Mouse (Mus musculus) midbrain, embryonic 10.5 days (tissue): ENCODE data around the gene Nlgn2. TPM values are rescaled to one million over a fixed set of nuclear protein-coding genes. Genes with fewer than 3 reads are reported as not detected.

Experiments used
- DNase-seq: peaks from one replicate; pipeline ENCODE4 v3.0.0-alpha.2; 2017; ENCODE audit warnings: low spot score
- H3K27ac ChIP-seq: fragments of 300-500 bp; sonication (generic); replicated peaks from 2 replicates; pipeline ENCODE4 v1.5.1; 2016; ENCODE audit warnings: mild to moderate bottlenecking
- H3K27me3 ChIP-seq: fragments of 300-500 bp; sonication (generic); 2 replicates; pipeline ENCODE4 v1.6.1; 2016; ENCODE audit warnings: low read depth, mild to moderate bottlenecking; ENCODE audit not compliant: poor library complexity, severe bottlenecking
- H3K36me3 ChIP-seq: fragments of 300-500 bp; sonication (generic); 2 replicates; pipeline ENCODE4 v1.6.1; 2016; ENCODE audit warnings: mild to moderate bottlenecking, moderate library complexity
- H3K4me1 ChIP-seq: fragments of 300-500 bp; sonication (generic); 2 replicates; pipeline ENCODE4 v1.6.1; 2016
- H3K4me3 ChIP-seq: fragments of 300-500 bp; sonication (generic); 2 replicates; pipeline ENCODE4 v1.5.1; 2016; ENCODE audit warnings: mild to moderate bottlenecking, moderate library complexity
- H3K9me3 ChIP-seq: fragments of 300-500 bp; sonication (generic); replicated peaks from 2 replicates; pipeline ENCODE4 v1.6.1; 2016; ENCODE audit warnings: mild to moderate bottlenecking
- WGBS: fragments of 180-500 bp; shearing (Covaris S2); methylation state at CpG from one replicate; pipeline ENCODE4 v1.1.7; 2016; 5-methylcytosine and 5-hydroxymethylcytosine counted together
- polyA plus RNA-seq: library from polyadenylated mRNA; unstranded; fragments of >200 nt; fragmentation: Nextera tagmentation; extraction: Ambion mirVana; gene quantifications from 2 replicates; pipeline ENCODE4 v1.2.1, GENCODE M21; 2016

Nlgn2 gene
- polyA plus RNA-seq, result 6.1 and 8.6 TPM in 2 replicates

DNA sequence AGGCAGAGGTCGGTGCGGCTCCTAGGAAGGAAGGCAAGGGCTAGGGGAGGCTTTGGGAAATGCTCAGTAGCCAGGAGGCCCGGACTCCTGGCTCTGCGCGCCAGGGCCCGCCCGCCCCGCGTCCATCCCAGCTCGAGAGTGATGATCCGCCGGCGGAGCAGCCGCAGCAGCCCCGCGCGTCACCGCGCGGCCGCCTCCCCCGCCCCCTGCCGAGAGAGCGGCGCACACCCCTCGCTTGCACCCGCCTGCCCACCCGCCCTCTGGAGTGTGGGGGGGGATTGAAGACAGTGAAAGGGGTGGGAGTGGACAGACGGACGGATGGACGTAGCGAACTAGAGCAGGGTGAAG is at the start of gene Nlgn2:
Nlgn2 (minus strand) TSS at position 181 of the 348 bp plus-strand sequence.
- under 1% methylated on average over 32 of the region's 32 CpGs for WGBS
- H3K27ac ChIP-seq, result peak within 1 kb of the TSS; percentile 93
- H3K9me3 ChIP-seq, result no peaks in the 10 kb centered on the region
- H3K27me3 ChIP-seq, result peaks cover 40% of the 10 kb centered on the region
- peaks cover 60% of the 10 kb centered on the region for H3K4me1 ChIP-seq
- H3K4me3 ChIP-seq, result peak within 1 kb of the TSS; percentile 86
- no peak for DNase-seq
- H3K36me3 ChIP-seq, result peaks cover 14% of the 10 kb centered on the region

GRCm38 (mm10) chr11:69886907-69887635 is 49.5 kb upstream of the Nlgn2 start:
- H3K4me1 ChIP-seq, result peaks cover 3% of the 10 kb centered on the region
- peaks cover 5% of the 10 kb centered on the region for H3K27me3 ChIP-seq
- 76% methylated on average over 8 of the region's 8 CpGs for WGBS
- H3K36me3 ChIP-seq, result no peaks in the 10 kb centered on the region
- H3K27ac ChIP-seq, result no peak overlapping the region
- no peak for DNase-seq
- H3K9me3 ChIP-seq, result no peaks in the 10 kb centered on the region
- H3K4me3 ChIP-seq, result no peak overlapping the region

DNA sequence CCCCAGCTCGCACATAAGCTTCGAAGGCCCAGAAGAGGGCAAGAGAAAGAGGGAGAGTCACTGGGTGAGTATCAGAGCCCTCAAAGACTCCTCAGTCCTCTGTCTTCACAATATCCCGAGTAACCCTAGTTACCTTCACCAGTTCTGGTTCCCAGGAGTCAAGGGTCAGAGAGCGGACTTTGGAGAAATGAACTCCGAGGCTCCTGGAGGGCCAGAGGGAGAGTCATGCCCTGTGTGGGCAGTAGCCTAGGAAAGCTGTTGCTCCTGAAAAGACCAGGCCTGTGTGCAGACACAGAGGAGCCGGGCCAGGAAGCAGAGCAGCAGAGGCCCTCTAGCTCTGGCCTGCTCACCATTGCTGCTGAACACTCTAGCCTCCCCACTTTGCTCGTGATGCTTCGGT is 47.1 kb upstream of the Nlgn2 start:
- Histone ChIP-seq H3K36me3 (no peaks in the 10 kb centered on the region), H3K9me3 (no peaks in the 10 kb centered on the region), H3K4me3 (no peak overlapping the region), H3K4me1 (peaks cover 27% of the 10 kb centered on the region), H3K27me3 (peaks cover 12% of the 10 kb centered on the region), H3K27ac (0 out of 2 replicates have a peak overlapping the region, but pooled peaks have one; percentile 17)
- no peak for DNase-seq
- 88% methylated on average over 8 of the region's 8 CpGs for WGBS

- peaks cover 16% of the 10 kb centered on the region for H3K27me3 ChIP-seq
- H3K27ac ChIP-seq, result 0 out of 2 replicates have a peak overlapping the region, but pooled peaks have one; percentile 17
- H3K4me3 ChIP-seq, result no peak overlapping the region
- H3K9me3 ChIP-seq, result no peaks in the 10 kb centered on the region
- H3K4me1 ChIP-seq, result peaks cover 31% of the 10 kb centered on the region
- DNase-seq, result no peak
- WGBS, result 80% methylated on average over 9 of the region's 9 CpGs
- no peaks in the 10 kb centered on the region for H3K36me3 ChIP-seq
Observed at GRCm38 (mm10) chr11:69884240-69884639, 46.7 kb upstream of the Nlgn2 start.

GRCm38 (mm10) chr11:69883527-69884151 is 46.1 kb upstream of the Nlgn2 start:
- Histone ChIP-seq H3K27ac (no peak overlapping the region), H3K9me3 (no peaks in the 10 kb centered on the region), H3K4me1 (peaks cover 37% of the 10 kb centered on the region), H3K27me3 (peaks cover 19% of the 10 kb centered on the region), H3K36me3 (no peaks in the 10 kb centered on the region), H3K4me3 (no peak overlapping the region)
- WGBS, result 91% methylated on average over 8 of the region's 8 CpGs
- no peak for DNase-seq

DNA sequence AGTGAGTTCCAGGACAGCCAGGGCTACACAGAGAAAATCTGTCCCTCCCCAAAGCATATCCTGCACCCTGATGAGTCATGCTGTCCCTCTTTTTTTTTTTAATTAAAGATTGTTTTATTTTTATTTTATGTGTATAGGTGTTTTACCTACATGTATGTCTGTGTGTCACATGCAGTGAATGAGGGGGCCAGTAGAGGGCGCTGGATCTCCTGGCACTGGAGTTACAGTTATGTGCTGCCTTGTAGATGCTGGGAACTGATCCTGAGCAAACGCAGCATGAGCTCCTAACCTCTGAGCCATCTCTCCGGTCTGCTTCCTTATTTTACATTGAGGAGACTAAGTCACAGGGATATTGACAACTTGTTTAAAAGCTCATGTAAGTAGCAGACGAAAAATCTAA is 45.5 kb upstream of the Nlgn2 start:
- WGBS, result 63% methylated on average over 4 of the region's 4 CpGs
- no peak for DNase-seq
- H3K27ac ChIP-seq, result no peak overlapping the region

GRCm38 (mm10) chr11:69881787-69882670 is 44.4 kb upstream of the Nlgn2 start:
- Histone ChIP-seq H3K4me1 (peaks cover 53% of the 10 kb centered on the region), H3K27ac (peak overlapping the region; percentile 85), H3K36me3 (no peaks in the 10 kb centered on the region), H3K27me3 (peaks cover 19% of the 10 kb centered on the region), H3K9me3 (no peaks in the 10 kb centered on the region), H3K4me3 (peak overlapping the region; percentile 60)
- DNase-seq, result no peak
- WGBS, result 60% methylated on average over 21 of the region's 21 CpGs

More for the DNA sequence above, 45.5 kb upstream of the Nlgn2 start:
- Histone ChIP-seq H3K9me3 (no peaks in the 10 kb centered on the region), H3K4me1 (peaks cover 43% of the 10 kb centered on the region), H3K36me3 (no peaks in the 10 kb centered on the region), H3K27me3 (peaks cover 19% of the 10 kb centered on the region), H3K4me3 (no peak overlapping the region)

DNA sequence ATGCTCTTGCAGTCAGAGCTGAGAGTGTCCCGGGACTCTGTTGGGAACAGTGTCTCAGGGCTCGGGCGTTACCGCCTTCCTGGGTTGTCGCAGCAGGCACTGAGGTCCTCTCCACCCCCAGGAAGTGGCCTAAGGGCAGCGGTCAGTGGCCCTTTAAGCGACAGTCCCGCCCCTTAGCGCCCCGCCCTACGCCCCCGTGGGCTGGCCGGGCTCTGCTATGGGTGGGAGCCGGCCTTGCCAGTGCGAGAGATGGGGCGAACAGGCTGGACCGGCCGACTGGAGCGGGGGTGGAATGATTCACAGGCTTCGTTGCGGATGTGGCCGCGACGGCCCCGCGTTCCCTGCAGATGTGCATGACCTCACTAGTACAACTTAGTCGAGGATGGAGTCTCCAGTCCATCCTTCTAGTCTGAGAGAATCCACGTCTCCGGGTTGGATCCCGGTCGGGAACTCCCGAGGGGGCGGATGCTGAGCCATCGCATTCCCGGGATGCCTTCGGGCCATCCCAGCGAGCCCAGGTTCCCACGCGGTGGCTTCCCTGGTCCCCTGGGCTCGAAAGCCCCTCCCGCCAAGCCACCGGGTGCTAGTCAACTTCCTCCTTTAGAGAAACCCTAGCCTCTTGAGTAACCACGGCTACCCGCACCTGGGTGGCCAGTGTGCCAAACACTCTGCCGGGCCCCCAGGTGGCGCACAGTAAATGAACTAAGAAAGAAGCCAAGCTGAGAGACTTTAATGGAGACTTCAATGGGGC is 43.4 kb upstream of the Nlgn2 start, which contains the start of gene Kctd11:
Kctd11 (minus strand) TSS at position 554 of the 751 bp plus-strand sequence.
- H3K27ac ChIP-seq, result peak within 1 kb of the TSS; percentile 85
- H3K9me3 ChIP-seq, result no peaks in the 10 kb centered on the region
- peaks cover 19% of the 10 kb centered on the region for H3K27me3 ChIP-seq
- no peaks in the 10 kb centered on the region for H3K36me3 ChIP-seq
- DNase-seq, result peak; percentile 87
- peaks cover 62% of the 10 kb centered on the region for H3K4me1 ChIP-seq
- peak within 1 kb of the TSS; percentile 60 for H3K4me3 ChIP-seq
- under 1% methylated on average over 46 of the region's 46 CpGs for WGBS

GRCm38 (mm10) chr11:69880506-69880852 is 42.9 kb upstream of the Nlgn2 start:
- Histone ChIP-seq H3K9me3 (no peaks in the 10 kb centered on the region), H3K27me3 (peaks cover 19% of the 10 kb centered on the region), H3K36me3 (no peaks in the 10 kb centered on the region), H3K4me3 (peak overlapping the region; percentile 60), H3K27ac (peak overlapping the region; percentile 85), H3K4me1 (peaks cover 64% of the 10 kb centered on the region)
- no peak for DNase-seq
- whole genome bisulfite sequencing, result under 1% methylated on average over 18 of the region's 18 CpGs

DNA sequence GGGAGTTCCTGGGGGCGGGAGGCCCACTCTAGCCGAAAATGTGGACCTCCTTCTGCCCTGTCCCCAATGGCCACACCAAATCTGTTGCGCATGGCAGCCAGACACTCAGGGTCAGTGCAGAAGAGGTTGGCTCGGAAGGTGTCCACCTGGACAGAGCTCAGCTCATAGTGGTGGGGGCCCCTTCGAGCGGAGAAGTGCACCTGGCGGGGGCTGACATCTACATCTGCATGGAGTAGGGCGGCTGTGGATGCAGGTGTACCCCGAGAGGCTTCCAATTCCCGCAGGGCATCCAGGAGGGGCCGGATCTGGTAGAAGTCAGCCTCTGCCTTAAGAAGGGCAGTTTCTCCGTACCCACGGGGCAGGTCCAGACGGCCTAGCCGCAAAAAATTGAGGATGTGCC is 42.1 kb upstream of the Nlgn2 start:
- Histone ChIP-seq H3K36me3 (no peaks in the 10 kb centered on the region), H3K4me1 (peaks cover 64% of the 10 kb centered on the region), H3K27ac (peak overlapping the region; percentile 85), H3K4me3 (peak overlapping the region; percentile 60), H3K27me3 (peaks cover 19% of the 10 kb centered on the region), H3K9me3 (no peaks in the 10 kb centered on the region)
- WGBS, result 55% methylated on average over 15 of the region's 15 CpGs
- no peak for DNase-seq

DNA sequence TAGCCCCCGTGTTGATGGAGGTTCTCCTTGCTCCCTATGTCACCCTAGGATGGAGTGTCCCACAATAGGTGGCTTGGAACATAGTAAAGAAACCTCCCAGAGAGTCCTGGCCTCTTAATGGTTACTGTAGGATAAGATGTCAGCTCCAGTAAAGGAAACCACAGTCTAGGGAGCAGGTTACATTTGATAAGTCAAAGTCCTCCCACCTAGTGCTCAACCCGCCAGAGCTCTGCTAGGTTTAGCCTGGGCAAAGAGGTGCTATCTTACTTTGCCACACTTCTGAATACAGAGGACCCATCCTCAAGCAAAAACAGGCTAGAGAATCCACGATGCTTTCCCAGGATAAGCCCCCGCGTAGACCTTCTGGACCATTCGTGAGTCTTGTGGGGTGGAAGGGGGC is 41.4 kb upstream of the Nlgn2 start:
- 85% methylated on average over 6 of the region's 6 CpGs for WGBS
- peaks cover 62% of the 10 kb centered on the region for H3K4me1 ChIP-seq
- H3K9me3 ChIP-seq, result no peaks in the 10 kb centered on the region
- H3K36me3 ChIP-seq, result no peaks in the 10 kb centered on the region
- H3K4me3 ChIP-seq, result peak overlapping the region; percentile 60
- peak overlapping the region; percentile 64; the same call in 1 of the 2 replicates for H3K27ac ChIP-seq
- DNase-seq, result no peak
- H3K27me3 ChIP-seq, result peaks cover 19% of the 10 kb centered on the region

- no peaks in the 10 kb centered on the region for H3K36me3 ChIP-seq
- peaks cover 62% of the 10 kb centered on the region for H3K4me1 ChIP-seq
- no peak for DNase-seq
- H3K9me3 ChIP-seq, result no peaks in the 10 kb centered on the region
- H3K27me3 ChIP-seq, result peaks cover 19% of the 10 kb centered on the region
- WGBS, result 83% methylated on average over 3 of the region's 3 CpGs
- no peak overlapping the region for H3K27ac ChIP-seq
- no peak overlapping the region for H3K4me3 ChIP-seq
Observed at GRCm38 (mm10) chr11:69878399-69878798, 40.8 kb upstream of the Nlgn2 start.
